Mouse (Mus musculus) forebrain, embryonic 15.5 days (tissue): Measurements from ENCODE around the gene Casc1. TPM values are rescaled to one million over a fixed set of nuclear protein-coding genes. Genes with fewer than 3 reads are reported as not detected.
"Not testable (repeated sequence)": the region's sequence is repeated elsewhere in the genome, so short reads cannot be mapped to it uniquely, and the experiment has no call there.

ENCODE experiments used
- ATAC-seq: fragments of 200-750 bp; cut with Nextera tagmentation; replicated peaks from 2 replicates; pipeline ENCODE4 v1.8.0; 2017; ENCODE audit warnings: mild to moderate bottlenecking, moderate TSS enrichment, moderate library complexity
- H3K27ac ChIP-seq: fragments of 300-500 bp; sonication (generic); replicated peaks from 2 replicates; pipeline ENCODE4 v1.5.1; 2015; ENCODE audit warnings: mild to moderate bottlenecking, inconsistent platforms
- H3K27me3 ChIP-seq: fragments of 300-500 bp; sonication (generic); 2 replicates; pipeline ENCODE4 v1.6.1; 2015; ENCODE audit warnings: inconsistent platforms
- H3K36me3 ChIP-seq: fragments of 300-500 bp; sonication (generic); 2 replicates; pipeline ENCODE4 v1.6.1; 2015; ENCODE audit warnings: mild to moderate bottlenecking, inconsistent platforms
- H3K4me1 ChIP-seq: fragments of 300-500 bp; sonication (generic); 2 replicates; pipeline ENCODE4 v1.6.1; 2015; ENCODE audit warnings: inconsistent platforms
- H3K4me2 ChIP-seq: fragments of 300-500 bp; sonication (generic); replicated peaks from 2 replicates; pipeline ENCODE4 v1.6.1; 2015; ENCODE audit warnings: mild to moderate bottlenecking, inconsistent platforms
- H3K4me3 ChIP-seq: fragments of 300-500 bp; sonication (generic); 2 replicates; pipeline ENCODE4 v1.5.1; 2015; ENCODE audit warnings: mild to moderate bottlenecking, inconsistent platforms
- H3K9ac ChIP-seq: fragments of 300-500 bp; sonication (generic); replicated peaks from 2 replicates; pipeline ENCODE4 v1.6.1; 2015; ENCODE audit warnings: mild to moderate bottlenecking, inconsistent platforms
- H3K9me3 ChIP-seq: fragments of 300-500 bp; sonication (generic); 2 replicates; pipeline ENCODE4 v1.6.1; 2016; ENCODE audit warnings: inconsistent platforms
- WGBS: fragments of 180-500 bp; shearing (Covaris S2); methylation state at CpG from one replicate; pipeline ENCODE4 v1.1.7; 2015; ENCODE audit warnings: mixed read lengths; 5-methylcytosine and 5-hydroxymethylcytosine counted together
- polyA plus RNA-seq: library from polyadenylated mRNA; unstranded; fragments of >200 nt; fragmentation: Nextera tagmentation; extraction: Ambion mirVana; gene quantifications from 2 replicates; pipeline ENCODE4 v1.2.1, GENCODE M21; 2015

Casc1 gene
- polyA plus RNA-seq, 1 experiment from 2014 or later: 0.98 TPM

GRCm38 (mm10) chr6:145160581-145160980 lies 50.2 kb downstream of the Casc1 start:
- H3K4me2 ChIP-seq: no peak overlapping the region
- no peak for ATAC-seq
- no peak overlapping the region for H3K27ac ChIP-seq
- H3K4me3 ChIP-seq: no peak overlapping the region
- no peaks in the 10 kb centered on the region for H3K9me3 ChIP-seq
- H3K4me1 ChIP-seq: no peaks in the 10 kb centered on the region
- no peak overlapping the region for H3K9ac ChIP-seq
- no peaks in the 10 kb centered on the region for H3K36me3 ChIP-seq
- H3K27me3 ChIP-seq: no peaks in the 10 kb centered on the region
- 72% methylated on average over 5 of the region's 5 CpGs for WGBS

GRCm38 (mm10) chr6:145158619-145159018 lies 52.2 kb downstream of the Casc1 start:
- H3K9me3 ChIP-seq: no peaks in the 10 kb centered on the region
- no peak overlapping the region for H3K27ac ChIP-seq
- H3K9ac ChIP-seq: no peak overlapping the region
- no peaks in the 10 kb centered on the region for H3K4me1 ChIP-seq
- H3K4me2 ChIP-seq: no peak overlapping the region
- no peaks in the 10 kb centered on the region for H3K27me3 ChIP-seq
- ATAC-seq: no peak
- 81% methylated on average over 4 of the region's 4 CpGs for WGBS
- no peak overlapping the region for H3K4me3 ChIP-seq
- no peaks in the 10 kb centered on the region for H3K36me3 ChIP-seq

- no peak for ATAC-seq
- Histone ChIP-seq H3K4me1 (no peaks in the 10 kb centered on the region), H3K27ac (no peak overlapping the region), H3K9ac (no peak overlapping the region), H3K27me3 (no peaks in the 10 kb centered on the region), H3K36me3 (no peaks in the 10 kb centered on the region), H3K9me3 (no peaks in the 10 kb centered on the region), H3K4me3 (no peak overlapping the region), H3K4me2 (no peak overlapping the region)
- 51% methylated on average over 9 of the region's 9 CpGs for WGBS
Measured at GRCm38 (mm10) chr6:145149054-145149453, 61.8 kb downstream of the Casc1 start.

DNA sequence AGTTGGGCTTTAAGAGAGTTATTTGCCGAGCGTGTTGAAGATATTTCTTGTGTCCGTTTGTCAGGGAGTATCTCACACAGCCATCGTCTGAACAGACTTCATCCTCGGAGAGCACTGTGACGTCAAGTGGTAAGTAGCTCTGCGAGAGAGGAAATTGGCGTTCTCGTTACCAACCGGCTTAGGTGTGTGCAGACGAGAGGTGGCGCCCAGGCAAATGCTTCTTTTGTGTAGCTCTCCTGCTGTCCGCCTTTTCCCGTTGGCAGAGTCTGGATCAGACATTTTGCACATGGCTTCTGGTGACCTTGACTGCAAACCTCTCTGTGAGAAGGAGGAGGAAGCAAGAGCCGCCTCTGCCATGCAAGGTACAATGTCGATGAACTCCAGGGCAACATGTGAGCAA lies 63.1 kb downstream of the Casc1 start:
- H3K4me2 ChIP-seq: no peak overlapping the region
- no peak overlapping the region for H3K9ac ChIP-seq
- 65% methylated on average over 16 of the region's 16 CpGs for WGBS
- no peaks in the 10 kb centered on the region for H3K36me3 ChIP-seq
- H3K4me3 ChIP-seq: no peak overlapping the region
- no peaks in the 10 kb centered on the region for H3K9me3 ChIP-seq
- no peak for ATAC-seq
- no peaks in the 10 kb centered on the region for H3K27me3 ChIP-seq
- H3K27ac ChIP-seq: no peak overlapping the region
- H3K4me1 ChIP-seq: no peaks in the 10 kb centered on the region

DNA sequence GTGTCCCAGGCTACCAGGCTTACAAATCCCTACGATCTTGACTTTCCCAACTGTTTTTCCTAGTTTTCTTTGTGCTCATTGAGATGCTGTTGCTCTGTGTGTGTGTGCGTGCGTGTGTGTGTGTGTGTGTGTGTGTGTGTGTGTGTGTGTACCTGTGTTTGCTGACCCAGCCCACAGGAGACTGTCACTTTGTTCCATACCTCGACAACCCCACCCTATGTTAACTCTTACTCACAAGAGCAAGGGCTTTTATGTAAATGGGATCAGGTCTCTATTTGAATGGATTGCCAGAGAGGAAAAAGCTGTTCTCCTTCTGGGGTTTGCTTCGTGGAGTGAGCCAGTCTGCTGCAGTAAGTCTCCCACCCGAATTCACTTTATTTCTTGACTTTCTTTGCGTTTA lies 65.6 kb downstream of the Casc1 start:
- Histone ChIP-seq H3K27ac (no peak overlapping the region), H3K9ac (no peak overlapping the region), H3K4me3 (no peak overlapping the region), H3K4me2 (no peak overlapping the region), H3K27me3 (no peaks in the 10 kb centered on the region), H3K36me3 (no peaks in the 10 kb centered on the region), H3K9me3 (no peaks in the 10 kb centered on the region), H3K4me1 (no peaks in the 10 kb centered on the region)
- 73% methylated on average over 7 of the region's 7 CpGs for whole genome bisulfite sequencing
- ATAC-seq: no peak

DNA sequence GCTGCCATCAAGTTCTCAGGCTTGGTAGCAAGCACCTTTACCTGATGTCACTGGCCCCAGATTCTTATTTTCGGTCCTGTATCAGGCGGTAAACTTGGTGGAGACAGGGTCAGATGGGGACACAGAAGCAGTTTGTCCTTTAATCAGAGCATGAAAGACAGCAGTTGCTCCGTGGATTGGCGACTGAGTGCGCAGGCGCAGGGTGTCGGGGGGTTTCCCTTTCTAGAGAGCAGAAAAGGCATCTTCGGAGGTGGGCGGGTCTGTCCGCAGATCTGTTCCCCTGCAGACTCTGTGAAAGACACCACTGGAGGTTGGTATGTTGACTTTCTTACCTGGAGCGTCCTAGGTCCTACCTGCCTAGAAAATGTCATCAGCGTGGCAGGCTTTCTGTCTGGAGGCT lies 69.0 kb downstream of the Casc1 start:
- H3K36me3 ChIP-seq: no peaks in the 10 kb centered on the region
- H3K4me2 ChIP-seq: no peak overlapping the region
- H3K4me1 ChIP-seq: no peaks in the 10 kb centered on the region
- H3K4me3 ChIP-seq: no peak overlapping the region
- H3K27ac ChIP-seq: no peak overlapping the region
- no peaks in the 10 kb centered on the region for H3K27me3 ChIP-seq
- no peaks in the 10 kb centered on the region for H3K9me3 ChIP-seq
- ATAC-seq: no peak
- WGBS: 92% methylated on average over 12 of the region's 12 CpGs
- H3K9ac ChIP-seq: no peak overlapping the region

DNA sequence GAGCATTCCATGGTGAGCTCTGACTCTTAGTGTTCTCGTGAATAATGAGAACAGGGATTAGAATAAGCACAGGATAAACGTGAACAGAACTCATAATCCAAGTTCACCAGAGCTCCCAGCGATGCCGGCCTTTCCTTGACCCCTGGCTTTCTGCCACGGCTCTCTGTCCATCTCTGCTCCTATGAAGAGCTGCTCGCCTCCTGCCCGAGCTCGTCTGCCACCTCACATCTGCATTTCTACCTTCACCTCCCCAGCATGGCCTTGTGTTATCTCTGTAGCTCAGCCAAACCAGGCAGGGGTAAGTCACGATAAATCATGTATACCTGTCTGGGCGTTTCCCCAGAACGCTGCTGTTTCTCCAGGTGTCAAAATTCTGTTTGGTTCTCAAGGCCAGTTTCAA lies 70.1 kb downstream of the Casc1 start:
- Histone ChIP-seq H3K4me3 (no peak overlapping the region), H3K9me3 (no peaks in the 10 kb centered on the region), H3K4me1 (no peaks in the 10 kb centered on the region), H3K4me2 (no peak overlapping the region), H3K9ac (no peak overlapping the region), H3K27ac (no peak overlapping the region), H3K36me3 (no peaks in the 10 kb centered on the region), H3K27me3 (no peaks in the 10 kb centered on the region)
- no peak for ATAC-seq
- WGBS: 73% methylated on average over 11 of the region's 11 CpGs

- WGBS: 60% methylated on average over 11 of the region's 11 CpGs
- H3K36me3 ChIP-seq: no peaks in the 10 kb centered on the region
- H3K9ac ChIP-seq: no peak overlapping the region
- H3K9me3 ChIP-seq: no peaks in the 10 kb centered on the region
- H3K27me3 ChIP-seq: no peaks in the 10 kb centered on the region
- no peak overlapping the region for H3K4me3 ChIP-seq
- ATAC-seq: no peak
- no peaks in the 10 kb centered on the region for H3K4me1 ChIP-seq
- H3K27ac ChIP-seq: no peak overlapping the region
- H3K4me2 ChIP-seq: no peak overlapping the region
Measured at GRCm38 (mm10) chr6:145139776-145140475, 70.9 kb downstream of the Casc1 start.

GRCm38 (mm10) chr6:145139236-145139635 lies 71.6 kb downstream of the Casc1 start:
- 91% methylated on average over 13 of the region's 13 CpGs for WGBS
- no peak overlapping the region for H3K4me3 ChIP-seq
- H3K4me1 ChIP-seq: no peaks in the 10 kb centered on the region
- no peak overlapping the region for H3K9ac ChIP-seq
- H3K27me3 ChIP-seq: no peaks in the 10 kb centered on the region
- no peaks in the 10 kb centered on the region for H3K9me3 ChIP-seq
- ATAC-seq: no peak
- H3K4me2 ChIP-seq: no peak overlapping the region
- no peaks in the 10 kb centered on the region for H3K36me3 ChIP-seq
- no peak overlapping the region for H3K27ac ChIP-seq

- no peak overlapping the region for H3K9ac ChIP-seq
- no peaks in the 10 kb centered on the region for H3K36me3 ChIP-seq
- H3K27ac ChIP-seq: no peak overlapping the region
- no peak overlapping the region for H3K4me3 ChIP-seq
- ATAC-seq: no peak
- no peaks in the 10 kb centered on the region for H3K9me3 ChIP-seq
- no peak overlapping the region for H3K4me2 ChIP-seq
- 91% methylated on average over 5 of the region's 5 CpGs for WGBS
- H3K27me3 ChIP-seq: no peaks in the 10 kb centered on the region
- no peaks in the 10 kb centered on the region for H3K4me1 ChIP-seq
Measured at GRCm38 (mm10) chr6:145136831-145137230, 74.0 kb downstream of the Casc1 start.

DNA sequence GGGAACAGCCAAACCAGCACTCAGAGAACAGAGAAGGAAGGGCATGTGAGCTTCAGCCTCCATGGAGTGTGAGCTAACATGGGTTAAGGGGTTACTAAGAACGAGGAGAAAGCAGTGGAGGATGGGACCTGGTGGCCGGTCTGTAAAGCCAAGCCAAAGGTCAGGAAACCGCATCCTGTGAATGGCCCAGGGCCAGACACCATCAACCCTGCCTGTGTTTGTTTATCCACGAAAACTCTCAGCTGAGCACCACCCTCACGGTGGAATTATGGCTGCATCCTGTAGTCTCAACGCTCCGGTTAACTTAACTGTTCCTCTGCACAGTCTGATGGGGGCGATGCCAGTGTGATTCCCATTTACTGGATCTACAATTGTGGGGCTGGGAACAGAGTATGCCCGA lies 75.0 kb downstream of the Casc1 start:
- no peak overlapping the region for H3K9ac ChIP-seq
- ATAC-seq: no peak
- no peak overlapping the region for H3K27ac ChIP-seq
- no peak overlapping the region for H3K4me2 ChIP-seq
- H3K9me3 ChIP-seq: no peaks in the 10 kb centered on the region
- H3K4me1 ChIP-seq: no peaks in the 10 kb centered on the region
- no peaks in the 10 kb centered on the region for H3K36me3 ChIP-seq
- 89% methylated on average over 9 of the region's 9 CpGs for WGBS
- H3K4me3 ChIP-seq: no peak overlapping the region
- H3K27me3 ChIP-seq: no peaks in the 10 kb centered on the region

GRCm38 (mm10) chr6:145135295-145135694 lies 75.5 kb downstream of the Casc1 start:
- no peak for ATAC-seq
- 73% methylated on average over 3 of the region's 3 CpGs for WGBS
- Histone ChIP-seq H3K9me3 (no peaks in the 10 kb centered on the region), H3K27me3 (no peaks in the 10 kb centered on the region), H3K36me3 (no peaks in the 10 kb centered on the region), H3K4me1 (no peaks in the 10 kb centered on the region), H3K27ac (no peak overlapping the region), H3K4me2 (no peak overlapping the region), H3K4me3 (no peak overlapping the region), H3K9ac (no peak overlapping the region)

DNA sequence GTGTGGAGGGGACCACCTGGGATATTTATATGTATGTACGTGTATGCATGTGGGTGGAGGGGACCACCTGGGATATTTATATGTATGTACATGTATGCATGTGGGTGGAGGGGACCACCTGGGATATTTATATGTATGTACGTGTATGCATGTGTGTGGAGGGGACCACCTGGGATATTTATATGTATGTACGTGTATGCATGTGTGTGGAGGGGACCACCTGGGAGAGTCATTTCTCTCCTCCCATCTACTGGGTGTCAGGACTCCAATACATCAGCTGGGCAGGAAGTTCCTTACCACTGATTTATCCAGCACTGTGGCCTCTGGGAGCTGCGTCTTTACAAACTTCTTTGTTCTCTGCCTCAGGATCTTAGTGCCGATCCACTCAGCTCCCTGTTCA lies 77.8 kb downstream of the Casc1 start:
- not testable (repeated sequence) for H3K27ac ChIP-seq, H3K27me3 ChIP-seq, H3K36me3 ChIP-seq, H3K4me1 ChIP-seq, H3K4me2 ChIP-seq, H3K4me3 ChIP-seq, H3K9ac ChIP-seq, H3K9me3 ChIP-seq, ATAC-seq
- 79% methylated on average over 5 of the region's 5 CpGs for WGBS
